Mouse (Mus musculus): Measurements from ENCODE around the gene Dbr1. TPM values are rescaled to one million over a fixed set of nuclear protein-coding genes. Genes with fewer than 3 reads are reported as not detected.

Dbr1 gene
- polyA plus RNA-seq (2014; fragmentation: Illumina TruSeq; extraction: RNeasy Lipid Tissue Mini Kit (QIAGEN cat#74804); ENCODE audit: low read depth, low replicate concordance), result 7.6 TPM

GRCm38 (mm10) chr9:99575677-99576480 lies at the start of gene Dbr1:
Dbr1 (plus strand) TSS chr9:99575799.

GRCm38 (mm10) chr9:99568347-99569070 lies 7.1 kb upstream of the Dbr1 start, which contains the start of gene Armc8:
Armc8 (minus strand) TSS chr9:99568899.

GRCm38 (mm10) chr9:99612202-99612601 lies 36.6 kb downstream of the Dbr1 start, which contains the start of gene A4gnt:
A4gnt (plus strand) TSS chr9:99612502.

GRCm38 (mm10) chr9:99629281-99630011 lies 53.8 kb downstream of the Dbr1 start, which contains the start of gene Dzip1l:
Dzip1l (plus strand) TSS chr9:99629496.

Other genes with a start within 250 kb of the Dbr1 start
- 0.52 TPM for gene Esyt3, start 217.2 kb upstream of the Dbr1 start, polyA plus RNA-seq (2014; fragmentation: Illumina TruSeq; extraction: RNeasy Lipid Tissue Mini Kit (QIAGEN cat#74804); ENCODE audit: low read depth, low replicate concordance)
- 6.4 TPM for gene Mras, start 138.4 kb upstream of the Dbr1 start, polyA plus RNA-seq (2014; fragmentation: Illumina TruSeq; extraction: RNeasy Lipid Tissue Mini Kit (QIAGEN cat#74804); ENCODE audit: low read depth, low replicate concordance)
- gene Nme9, start 124.3 kb upstream of the Dbr1 start, polyA plus RNA-seq (2014; fragmentation: Illumina TruSeq; extraction: RNeasy Lipid Tissue Mini Kit (QIAGEN cat#74804); ENCODE audit: low read depth, low replicate concordance), result not detected
- 17.8 TPM for gene Armc8, start 6.9 kb upstream of the Dbr1 start, polyA plus RNA-seq (2014; fragmentation: Illumina TruSeq; extraction: RNeasy Lipid Tissue Mini Kit (QIAGEN cat#74804); ENCODE audit: low read depth, low replicate concordance)
- gene A4gnt, start 36.7 kb downstream of the Dbr1 start, polyA plus RNA-seq (2014; fragmentation: Illumina TruSeq; extraction: RNeasy Lipid Tissue Mini Kit (QIAGEN cat#74804); ENCODE audit: low read depth, low replicate concordance), result not detected
- 3.4 TPM for gene Dzip1l, start 53.7 kb downstream of the Dbr1 start, polyA plus RNA-seq (2014; fragmentation: Illumina TruSeq; extraction: RNeasy Lipid Tissue Mini Kit (QIAGEN cat#74804); ENCODE audit: low read depth, low replicate concordance)
- not detected for gene Cldn18, start 141.5 kb downstream of the Dbr1 start, polyA plus RNA-seq (2014; fragmentation: Illumina TruSeq; extraction: RNeasy Lipid Tissue Mini Kit (QIAGEN cat#74804); ENCODE audit: low read depth, low replicate concordance)